Mouse (Mus musculus): ENCODE measurements around the gene Ackr2.

GRCm38 (mm10) chr9:121867632-121868031, 30.5 kb upstream of the Ackr2 start:
- TF ChIP-seq POLR2A (IDR thresholded peaks at IDR 0.05; ENCODE audit: low read depth, low read length): no peak
- no peak for TF ChIP-seq CTCF (conservative IDR thresholded peaks at IDR 0.05; ENCODE audit: insufficient read depth, insufficient read length, low read depth, low read length)

Data from kidney, adult 2 months (tissue).